Mouse (Mus musculus) liver, embryonic 15.5 days (tissue): ENCODE results near the gene Dgki. TPM values are rescaled to one million over a fixed set of nuclear protein-coding genes. Genes with fewer than 3 reads are reported as not detected.

Experiments
- ATAC-seq: fragments of 200-750 bp; cut with Nextera tagmentation; 2 replicates; pipeline ENCODE4 v1.8.0; 2017; ENCODE audit warnings: moderate number of reproducible peaks, mild to moderate bottlenecking, moderate library complexity; ENCODE audit not compliant: insufficient read depth
- H3K27ac ChIP-seq: fragments of 300-500 bp; sonication (generic); replicated peaks from 2 replicates; pipeline ENCODE4 v1.5.1; 2015; ENCODE audit warnings: mild to moderate bottlenecking, inconsistent platforms
- H3K27me3 ChIP-seq: fragments of 300-500 bp; sonication (generic); 2 replicates; pipeline ENCODE4 v1.6.1; 2015; ENCODE audit warnings: mild to moderate bottlenecking, inconsistent platforms
- H3K36me3 ChIP-seq: fragments of 300-500 bp; sonication (generic); replicated peaks from 2 replicates; pipeline ENCODE4 v1.6.1; 2015; ENCODE audit warnings: moderate library complexity, mild to moderate bottlenecking, inconsistent platforms
- H3K4me1 ChIP-seq: fragments of 300-500 bp; sonication (generic); replicated peaks from 2 replicates; pipeline ENCODE4 v1.6.1; 2015; ENCODE audit warnings: inconsistent platforms
- H3K4me2 ChIP-seq: fragments of 300-500 bp; sonication (generic); 2 replicates; pipeline ENCODE4 v1.6.1; 2015; ENCODE audit warnings: moderate library complexity, mild to moderate bottlenecking, inconsistent platforms
- H3K4me3 ChIP-seq: fragments of 300-500 bp; sonication (generic); replicated peaks from 2 replicates; pipeline ENCODE4 v1.5.1; 2015; ENCODE audit warnings: mild to moderate bottlenecking, inconsistent platforms
- H3K9ac ChIP-seq: fragments of 300-500 bp; sonication (generic); 2 replicates; pipeline ENCODE4 v1.6.1; 2015; ENCODE audit warnings: moderate library complexity, mild to moderate bottlenecking, inconsistent platforms
- H3K9me3 ChIP-seq: fragments of 300-500 bp; sonication (generic); replicated peaks from 2 replicates; pipeline ENCODE4 v1.6.1; 2016; ENCODE audit warnings: inconsistent platforms
- WGBS: fragments of 180-500 bp; shearing (Covaris S2); methylation state at CpG from one replicate; pipeline ENCODE4 v1.1.7; 2015; ENCODE audit warnings: mixed read lengths; ENCODE audit not compliant: insufficient replicate concordance; 5-methylcytosine and 5-hydroxymethylcytosine counted together
- polyA plus RNA-seq: library from polyadenylated mRNA; unstranded; fragments of >200 nt; fragmentation: Nextera tagmentation; extraction: Ambion mirVana; gene quantifications from 2 replicates; pipeline ENCODE4 v1.2.1, GENCODE M21; 2015

Gene Dgki
- polyA plus RNA-seq, 1 experiment from 2014 or later, result 0.08 TPM

DNA sequence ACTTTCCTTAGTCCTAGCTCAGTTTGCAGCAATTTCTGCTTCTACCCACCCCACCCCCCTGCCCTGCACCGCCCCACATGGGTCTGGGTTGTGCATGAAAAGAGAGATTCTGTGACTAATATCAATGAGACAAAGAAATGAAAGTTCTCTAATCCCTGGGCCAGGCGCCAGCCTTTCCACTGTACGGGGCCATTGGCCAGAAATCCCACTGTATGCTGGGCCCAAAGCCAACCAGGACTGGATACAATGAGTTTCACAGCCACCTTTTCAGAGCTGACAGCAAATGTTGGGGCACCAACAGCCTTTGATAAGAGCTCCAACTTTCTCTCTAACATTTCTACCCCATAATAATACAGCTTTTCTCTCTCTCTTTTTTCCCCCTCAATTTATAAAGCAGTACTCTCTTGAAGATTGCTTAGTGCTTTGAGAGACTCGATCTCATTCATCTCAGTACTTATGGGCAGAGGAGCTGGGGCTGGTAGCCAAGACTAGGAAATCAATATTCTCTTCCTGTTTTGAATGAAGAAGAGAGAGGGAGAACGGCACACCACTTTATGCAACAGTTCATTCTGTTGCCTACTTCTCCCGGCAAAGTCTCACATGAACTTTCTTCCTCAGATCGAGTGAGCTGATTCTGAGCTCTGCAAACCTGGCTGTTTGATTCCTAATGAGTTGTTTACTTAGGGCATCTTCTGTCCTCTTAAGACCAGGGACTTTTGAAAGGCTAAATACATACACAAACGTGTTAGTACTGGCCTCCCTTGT is 480.8 kb downstream of the Dgki start:
- no peak for ATAC-seq
- H3K9ac ChIP-seq, result no peak overlapping the region
- H3K27ac ChIP-seq, result no peak overlapping the region
- 40% methylated on average over 8 of the region's 8 CpGs for WGBS
- H3K9me3 ChIP-seq, result no peaks in the 10 kb centered on the region
- no peak overlapping the region for H3K4me3 ChIP-seq
- no peaks in the 10 kb centered on the region for H3K36me3 ChIP-seq
- no peaks in the 10 kb centered on the region for H3K4me1 ChIP-seq
- no peaks in the 10 kb centered on the region for H3K27me3 ChIP-seq
- no peak overlapping the region for H3K4me2 ChIP-seq

DNA sequence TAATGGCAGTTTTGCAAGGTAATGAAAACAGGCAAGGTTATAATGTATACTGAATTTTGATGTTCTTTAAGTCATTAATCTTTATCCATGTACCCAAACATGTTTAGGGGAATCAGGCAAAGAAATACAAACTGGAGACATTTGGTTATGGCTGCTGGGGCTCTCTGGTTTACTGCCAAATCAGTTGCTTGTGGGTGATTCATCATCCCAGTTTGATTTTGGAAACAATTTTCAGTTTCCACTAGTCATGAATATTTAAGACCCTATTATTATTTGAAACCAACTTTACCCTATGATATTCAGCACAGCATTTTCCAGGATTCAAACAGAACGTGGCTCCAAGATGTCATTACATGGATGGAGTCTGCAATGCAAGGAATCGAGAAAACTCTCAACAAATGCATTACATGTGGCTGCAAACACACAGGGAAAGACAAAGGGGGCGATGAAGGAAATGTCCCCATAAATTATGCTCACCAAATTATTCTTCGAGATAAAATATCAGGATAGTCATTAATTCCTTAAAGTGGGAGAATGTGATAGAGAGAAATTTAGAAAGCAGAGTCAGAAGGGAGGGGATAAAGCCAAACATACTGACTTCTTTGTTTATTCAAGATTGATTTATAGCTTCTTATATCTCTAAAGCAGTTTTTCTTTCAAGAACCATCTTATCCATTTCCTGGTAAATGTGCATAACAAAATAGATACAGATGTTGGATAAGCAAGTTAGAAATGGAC is 481.5 kb downstream of the Dgki start:
- Histone ChIP-seq H3K4me2 (no peak overlapping the region), H3K36me3 (no peaks in the 10 kb centered on the region), H3K9ac (no peak overlapping the region), H3K4me3 (no peak overlapping the region), H3K27ac (no peak overlapping the region), H3K27me3 (no peaks in the 10 kb centered on the region), H3K4me1 (no peaks in the 10 kb centered on the region), H3K9me3 (no peaks in the 10 kb centered on the region)
- ATAC-seq, result no peak
- WGBS, result 48% methylated on average over 4 of the region's 4 CpGs

DNA sequence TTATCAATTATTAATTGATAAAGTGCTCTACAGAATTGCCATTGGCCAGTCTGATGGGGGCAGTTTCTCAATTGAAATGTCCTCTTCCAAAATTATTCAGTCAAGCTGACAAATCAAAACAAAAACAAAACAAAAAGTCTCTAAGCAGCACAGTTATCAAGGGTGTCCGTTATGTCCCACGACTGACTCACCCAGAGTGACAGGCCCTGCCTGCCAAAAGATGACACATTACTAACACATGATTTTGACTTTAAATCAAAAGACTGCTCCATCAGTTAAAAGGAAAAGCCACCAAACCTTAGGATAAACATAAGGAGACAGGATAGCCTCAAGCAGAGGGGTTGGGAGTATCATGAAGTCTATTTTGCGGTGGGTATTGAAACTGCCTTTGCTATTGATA is 483.3 kb downstream of the Dgki start:
- no peak overlapping the region for H3K4me3 ChIP-seq
- H3K4me1 ChIP-seq, result no peaks in the 10 kb centered on the region
- H3K9ac ChIP-seq, result no peak overlapping the region
- 75% methylated on average over 3 of the region's 3 CpGs for WGBS
- no peak for ATAC-seq
- H3K27me3 ChIP-seq, result no peaks in the 10 kb centered on the region
- no peaks in the 10 kb centered on the region for H3K9me3 ChIP-seq
- H3K36me3 ChIP-seq, result no peaks in the 10 kb centered on the region
- no peak overlapping the region for H3K27ac ChIP-seq
- H3K4me2 ChIP-seq, result no peak overlapping the region

DNA sequence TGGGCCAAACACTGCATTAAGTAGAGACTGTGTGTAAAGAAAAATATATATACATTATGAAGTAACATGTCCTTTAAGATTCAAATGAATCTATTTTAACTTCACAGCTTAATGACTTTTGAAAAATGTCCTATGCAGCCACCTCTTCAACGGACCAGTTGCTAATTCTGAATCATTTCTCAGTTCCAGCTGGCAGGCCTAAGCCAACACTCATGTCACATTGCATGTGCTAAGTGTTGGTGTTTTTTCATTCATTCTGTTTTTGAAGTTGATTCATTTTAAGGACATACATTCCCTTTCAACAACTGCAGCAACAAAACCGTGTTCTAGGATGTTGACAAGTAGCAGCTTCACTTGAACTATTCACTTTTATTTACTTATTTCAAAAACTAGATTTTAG is 484.0 kb downstream of the Dgki start:
- no peaks in the 10 kb centered on the region for H3K36me3 ChIP-seq
- no peak overlapping the region for H3K4me2 ChIP-seq
- no peak overlapping the region for H3K4me3 ChIP-seq
- H3K27ac ChIP-seq, result no peak overlapping the region
- 51% methylated on average over 2 of the region's 2 CpGs for WGBS
- H3K9ac ChIP-seq, result no peak overlapping the region
- no peak for ATAC-seq
- no peaks in the 10 kb centered on the region for H3K27me3 ChIP-seq
- no peaks in the 10 kb centered on the region for H3K9me3 ChIP-seq
- no peaks in the 10 kb centered on the region for H3K4me1 ChIP-seq

DNA sequence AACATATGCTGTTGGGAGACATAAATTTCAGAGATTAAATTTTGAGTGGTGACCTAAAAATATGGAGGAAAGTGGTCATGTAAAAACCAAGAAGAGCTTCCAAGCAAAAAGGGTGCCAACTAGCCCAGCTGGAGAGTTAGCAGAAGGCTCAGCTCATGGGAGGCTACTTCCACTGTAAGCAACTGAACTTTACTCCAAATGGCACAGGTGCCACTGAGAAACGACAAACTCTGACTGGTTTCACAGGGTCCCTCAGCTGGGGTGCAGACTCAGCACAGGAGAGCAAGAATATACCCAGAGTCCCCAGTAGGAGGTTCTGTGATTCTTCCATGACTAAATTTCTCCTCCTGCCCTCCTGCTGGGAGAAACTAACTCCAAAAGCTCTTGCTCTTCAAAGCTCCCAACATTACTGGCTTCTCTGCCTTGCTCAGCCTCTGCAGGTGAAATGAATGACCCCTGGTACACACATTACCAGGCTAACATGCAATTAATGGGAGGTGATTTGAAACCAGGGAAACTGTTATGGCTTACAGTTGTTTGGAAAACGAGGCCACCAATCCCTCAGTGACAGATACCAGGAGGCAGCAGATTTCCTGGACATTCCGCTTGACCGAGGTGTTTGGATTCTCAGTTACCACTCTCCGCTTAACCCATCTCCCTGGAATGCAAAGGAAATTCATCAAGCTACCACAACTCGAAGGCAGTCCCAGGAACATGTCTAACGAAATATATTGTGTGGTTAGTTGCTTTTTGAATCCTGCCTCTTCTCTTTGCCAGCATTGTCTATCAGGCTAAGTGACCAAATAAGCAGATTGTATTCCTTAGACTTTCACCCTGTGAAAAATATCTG is 487.1 kb downstream of the Dgki start:
- Histone ChIP-seq H3K4me3 (no peak overlapping the region), H3K9me3 (no peaks in the 10 kb centered on the region), H3K36me3 (no peaks in the 10 kb centered on the region), H3K4me2 (no peak overlapping the region), H3K27me3 (peaks cover 11% of the 10 kb centered on the region; the same call in 1 of the 2 replicates), H3K27ac (no peak overlapping the region), H3K4me1 (no peaks in the 10 kb centered on the region), H3K9ac (no peak overlapping the region)
- 45% methylated on average over 7 of the region's 7 CpGs for whole genome bisulfite sequencing
- no peak for ATAC-seq

DNA sequence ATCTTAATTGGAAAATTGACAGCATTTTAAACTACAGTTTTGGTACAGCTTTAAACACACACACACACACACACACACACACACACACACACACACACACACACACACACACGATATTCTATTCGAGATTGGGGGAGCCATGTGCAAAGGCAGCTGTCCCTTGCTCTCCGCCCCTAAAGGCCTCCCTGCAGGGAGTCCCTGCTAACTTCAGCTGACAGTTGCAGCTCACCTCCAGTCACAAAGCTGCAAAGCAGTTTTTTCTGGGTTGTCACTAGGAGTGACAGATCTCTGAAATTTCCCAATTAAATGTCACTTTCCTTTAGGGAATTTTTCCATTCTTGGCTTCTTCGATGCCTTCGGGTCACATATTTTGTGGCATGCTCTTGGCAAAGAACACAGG is 489.5 kb downstream of the Dgki start:
- Histone ChIP-seq H3K27ac (no peak overlapping the region), H3K4me2 (no peak overlapping the region), H3K9ac (no peak overlapping the region), H3K36me3 (no peaks in the 10 kb centered on the region), H3K27me3 (peaks cover 11% of the 10 kb centered on the region; the same call in 1 of the 2 replicates), H3K4me1 (no peaks in the 10 kb centered on the region), H3K4me3 (no peak overlapping the region), H3K9me3 (no peaks in the 10 kb centered on the region)
- WGBS, result 19% methylated on average over 5 of the region's 5 CpGs
- ATAC-seq, result no peak

DNA sequence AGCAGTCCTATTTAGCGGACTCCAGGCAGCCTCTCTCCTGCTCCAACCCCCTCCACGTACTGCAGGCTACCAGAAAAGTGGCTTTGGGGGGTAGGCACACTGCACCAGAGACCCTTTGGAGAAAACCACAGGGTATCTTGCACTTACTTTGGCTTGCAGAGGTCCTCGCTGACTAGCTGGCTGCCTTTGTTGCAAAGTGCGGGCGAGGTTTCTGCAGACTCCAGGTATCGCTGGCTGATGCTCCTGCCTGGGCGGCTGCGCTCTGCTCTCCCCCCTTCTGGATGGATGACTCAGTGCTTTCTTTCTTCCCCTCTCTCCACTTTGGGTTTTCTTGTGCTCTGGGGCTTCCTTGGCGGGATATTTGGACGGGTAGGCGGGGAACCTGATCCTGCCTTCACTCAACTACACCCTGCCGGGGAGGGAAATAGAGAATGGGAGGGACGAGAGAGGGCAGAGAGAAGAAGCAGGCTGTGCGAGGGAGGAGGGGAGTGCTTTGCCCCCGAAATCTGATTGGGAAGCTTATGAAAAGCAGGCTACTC is 490.2 kb downstream of the Dgki start, which contains the start of gene Ptn:
Gene Ptn, minus strand, starts transcription at position 474 of the 539 bp plus-strand sequence.
- H3K4me2 ChIP-seq, result peak within 1 kb of the TSS; percentile 42
- ATAC-seq, result no peak

DNA sequence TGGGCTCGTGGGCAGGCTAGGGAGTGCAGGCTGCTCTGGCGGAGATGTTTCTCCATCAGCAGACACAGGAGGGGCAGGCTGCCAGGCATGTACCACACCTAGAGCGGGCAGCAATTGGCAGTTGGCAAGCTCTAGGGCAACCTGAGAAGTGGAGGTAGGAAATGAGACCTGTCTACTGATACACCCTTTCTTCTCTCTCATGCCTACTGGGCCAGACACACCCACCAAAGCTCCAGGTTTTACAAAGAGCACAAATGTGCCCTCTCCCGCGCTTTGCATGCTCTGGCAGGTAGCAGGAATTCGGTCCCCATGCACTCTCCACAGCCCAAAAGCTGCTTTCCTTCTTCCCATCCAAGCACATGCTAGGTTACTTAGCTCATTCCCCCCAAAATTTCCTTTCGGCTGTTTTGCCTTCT is 490.7 kb downstream of the Dgki start:
- H3K27me3 ChIP-seq, result peaks cover 11% of the 10 kb centered on the region; the same call in 1 of the 2 replicates
- H3K27ac ChIP-seq, result no peak overlapping the region
- no peaks in the 10 kb centered on the region for H3K36me3 ChIP-seq
- no peaks in the 10 kb centered on the region for H3K4me1 ChIP-seq
- no peaks in the 10 kb centered on the region for H3K9me3 ChIP-seq
- no peak for ATAC-seq
- 26% methylated on average over 7 of the region's 7 CpGs for WGBS
- peak overlapping the region; percentile 18; the same call in 1 of the 2 replicates for H3K4me3 ChIP-seq
- H3K9ac ChIP-seq, result no peak overlapping the region
- peak overlapping the region; percentile 42; the same call in 1 of the 2 replicates for H3K4me2 ChIP-seq

More for the DNA sequence above, 490.2 kb downstream of the Dgki start, which contains the start of gene Ptn:
- no peaks in the 10 kb centered on the region for H3K36me3 ChIP-seq
- peaks cover 11% of the 10 kb centered on the region; the same call in 1 of the 2 replicates for H3K27me3 ChIP-seq
- H3K27ac ChIP-seq, result no peak within 1 kb of the TSS
- H3K9ac ChIP-seq, result no peak within 1 kb of the TSS
- WGBS, result 2% methylated on average over 15 of the region's 15 CpGs
- no peaks in the 10 kb centered on the region for H3K4me1 ChIP-seq
- H3K4me3 ChIP-seq, result peak within 1 kb of the TSS; percentile 18; the same call in 1 of the 2 replicates
- H3K9me3 ChIP-seq, result no peaks in the 10 kb centered on the region

DNA sequence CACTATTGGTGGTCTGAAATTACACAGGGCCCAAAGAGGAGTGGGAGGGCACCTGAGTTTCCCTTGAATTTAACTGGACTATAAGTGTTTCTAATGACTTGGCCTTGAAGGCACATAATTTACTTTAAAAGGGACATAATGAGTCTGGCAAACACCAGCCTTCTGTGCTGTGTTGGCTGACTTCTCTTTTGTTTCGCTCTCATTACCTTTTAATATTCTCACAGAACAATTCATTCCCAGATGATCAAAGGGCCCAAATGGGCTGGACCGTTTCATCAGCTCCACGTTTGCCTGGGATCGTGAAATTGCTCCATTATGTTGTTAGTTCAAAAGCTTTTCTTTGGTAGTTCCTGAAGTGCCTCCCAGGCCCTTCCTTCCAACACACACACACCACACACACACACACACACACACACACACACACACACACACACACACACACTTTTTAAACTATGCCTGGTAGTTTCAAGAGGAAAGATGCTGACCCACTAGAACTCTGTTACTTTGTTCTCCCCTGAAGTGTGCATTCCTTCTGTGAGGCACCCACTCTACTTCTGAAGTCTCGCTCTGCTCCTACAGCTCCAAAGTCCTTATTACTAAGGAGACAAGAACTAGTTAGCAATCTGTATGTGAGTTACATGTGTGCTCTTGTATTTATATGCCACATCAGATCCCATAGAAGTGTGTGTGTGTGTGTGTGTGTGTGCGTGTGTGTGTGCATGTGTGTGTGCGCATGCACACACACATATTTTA is 491.5 kb downstream of the Dgki start:
- Histone ChIP-seq H3K4me2 (no peak overlapping the region), H3K27me3 (peaks cover 11% of the 10 kb centered on the region; the same call in 1 of the 2 replicates), H3K27ac (no peak overlapping the region), H3K36me3 (no peaks in the 10 kb centered on the region), H3K9me3 (no peaks in the 10 kb centered on the region), H3K9ac (no peak overlapping the region), H3K4me3 (no peak overlapping the region), H3K4me1 (no peaks in the 10 kb centered on the region)
- WGBS, result 57% methylated on average over 7 of the region's 7 CpGs
- no peak for ATAC-seq

DNA sequence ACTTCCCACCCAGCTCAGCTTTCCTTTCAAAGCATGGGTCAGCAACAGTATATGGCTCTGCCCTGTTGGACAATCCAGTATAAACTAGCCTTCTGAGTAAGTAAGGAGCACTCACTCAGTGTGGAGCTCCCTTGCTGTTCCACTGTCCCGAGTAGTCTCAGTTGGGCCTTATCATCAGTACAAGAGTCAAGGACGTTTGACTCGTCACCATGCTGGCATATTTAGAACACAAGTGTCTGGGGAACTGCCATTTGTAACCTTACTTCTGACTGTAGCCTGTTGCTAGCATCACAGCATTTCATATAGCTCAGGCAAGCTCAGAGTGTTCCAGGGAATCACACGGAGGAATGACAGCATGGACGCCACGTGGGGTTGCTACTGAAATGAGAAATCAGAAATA is 493.1 kb downstream of the Dgki start:
- WGBS, result 60% methylated on average over 6 of the region's 6 CpGs
- H3K4me3 ChIP-seq, result no peak overlapping the region
- H3K27ac ChIP-seq, result no peak overlapping the region
- H3K9me3 ChIP-seq, result no peaks in the 10 kb centered on the region
- peaks cover 11% of the 10 kb centered on the region; the same call in 1 of the 2 replicates for H3K27me3 ChIP-seq
- H3K36me3 ChIP-seq, result no peaks in the 10 kb centered on the region
- no peak for ATAC-seq
- H3K4me2 ChIP-seq, result no peak overlapping the region
- H3K4me1 ChIP-seq, result no peaks in the 10 kb centered on the region
- no peak overlapping the region for H3K9ac ChIP-seq
